Mouse (Mus musculus) CH12.LX (cell line): Measurements from ENCODE around the gene Gm45521.

ENCODE experiments used
- CTCF ChIP-seq, 2 experiments: IDR thresholded peaks in 1 of 2; conservative IDR thresholded peaks in 1 of 2; 2 replicates each; pipeline ENCODE4 v1.5.1; 2011 to 2012; ENCODE audit warnings: low read depth in 2 of 2, low read length in 2 of 2, improper control_type of control experiment in 1 of 2, inconsistent platforms in 1 of 2, mild to moderate bottlenecking in 1 of 2, moderate library complexity in 1 of 2
- NRF1 ChIP-seq: IDR thresholded peaks from 2 replicates; pipeline ENCODE4 v1.6.1; 2014; ENCODE audit warnings: low read depth, mild to moderate bottlenecking, inconsistent platforms, low read length, improper control_type of control experiment, moderate library complexity
- USF1 ChIP-seq: IDR thresholded peaks from 2 replicates; pipeline ENCODE4 v1.6.1; 2014; ENCODE audit warnings: low read depth, mild to moderate bottlenecking, inconsistent platforms, low read length, improper control_type of control experiment

GRCm38 (mm10) chr14:7989371-7989770 is 32.3 kb downstream of the Gm45521 start:
- TF ChIP-seq USF1 (no peak), CTCF (conservative IDR thresholded peaks at IDR 0.05 in 1 of 2, IDR thresholded peaks at IDR 0.05 in 1 of 2; ENCODE audit: low read depth in 2 of 2, low read length in 2 of 2) (no peak), NRF1 (no peak)
